Mouse (Mus musculus) hindbrain, embryonic 11.5 days (tissue): ENCODE measurements around the gene Tmem63c. TPM values are rescaled to one million over a fixed set of nuclear protein-coding genes. Genes with fewer than 3 reads are reported as not detected.

Experiments used
- ATAC-seq: fragments of 200-750 bp; cut with Nextera tagmentation; 2 replicates; pipeline ENCODE4 v1.8.0; 2017; ENCODE audit warnings: mild to moderate bottlenecking, moderate TSS enrichment, moderate library complexity; ENCODE audit not compliant: low FRiP score
- DNase-seq: peaks from one replicate; pipeline ENCODE4 v3.0.0-alpha.2; 2015; ENCODE audit warnings: low spot score
- H3K27ac ChIP-seq: fragments of 300-500 bp; sonication (generic); 2 replicates; pipeline ENCODE4 v1.5.1; 2014; ENCODE audit warnings: mild to moderate bottlenecking, low read depth, low read length
- H3K27me3 ChIP-seq: fragments of 300-500 bp; sonication (generic); 2 replicates; pipeline ENCODE4 v1.6.1; 2014; ENCODE audit warnings: mild to moderate bottlenecking, low read length, moderate library complexity, mixed read lengths; ENCODE audit not compliant: control insufficient read depth, insufficient read depth
- H3K36me3 ChIP-seq: fragments of 300-500 bp; sonication (generic); 2 replicates; pipeline ENCODE4 v1.6.1; 2014; ENCODE audit warnings: mild to moderate bottlenecking, low read length, moderate library complexity, mixed read lengths; ENCODE audit not compliant: control insufficient read depth, insufficient read depth
- H3K4me1 ChIP-seq: fragments of 300-500 bp; sonication (generic); replicated peaks from 2 replicates; pipeline ENCODE4 v1.6.1; 2014; ENCODE audit warnings: low read length, mixed read lengths; ENCODE audit not compliant: control insufficient read depth, insufficient read depth
- H3K4me2 ChIP-seq: fragments of 300-500 bp; sonication (generic); replicated peaks from 2 replicates; pipeline ENCODE4 v1.6.1; 2014; ENCODE audit warnings: mild to moderate bottlenecking, low read depth, low read length
- H3K4me3 ChIP-seq: fragments of 300-500 bp; sonication (generic); 2 replicates; pipeline ENCODE4 v1.5.1; 2014; ENCODE audit warnings: low read depth, low read length
- H3K9ac ChIP-seq: fragments of 300-500 bp; sonication (generic); 2 replicates; pipeline ENCODE4 v1.6.1; 2014; ENCODE audit warnings: low read depth, low read length
- H3K9me3 ChIP-seq: fragments of 300-500 bp; sonication (generic); 2 replicates; pipeline ENCODE4 v1.6.1; 2016; ENCODE audit warnings: low read length; ENCODE audit not compliant: control insufficient read depth
- whole genome bisulfite sequencing: fragments of 180-500 bp; shearing (Covaris S2); extraction: QIAGEN DNeasy Blood & Tissue Kit; methylation state at CpG from one replicate; pipeline ENCODE4 v1.1.7; 2014; 5-methylcytosine and 5-hydroxymethylcytosine counted together
- polyA plus RNA-seq: library from polyadenylated mRNA; unstranded; fragments of >200 nt; fragmentation: Nextera tagmentation; extraction: Ambion mirVana; gene quantifications from 2 replicates; pipeline ENCODE4 v1.2.1, GENCODE M21; 2014

Gene Tmem63c
- polyA plus RNA-seq, 1 experiment from 2014 or later, result 0.66 TPM

DNA sequence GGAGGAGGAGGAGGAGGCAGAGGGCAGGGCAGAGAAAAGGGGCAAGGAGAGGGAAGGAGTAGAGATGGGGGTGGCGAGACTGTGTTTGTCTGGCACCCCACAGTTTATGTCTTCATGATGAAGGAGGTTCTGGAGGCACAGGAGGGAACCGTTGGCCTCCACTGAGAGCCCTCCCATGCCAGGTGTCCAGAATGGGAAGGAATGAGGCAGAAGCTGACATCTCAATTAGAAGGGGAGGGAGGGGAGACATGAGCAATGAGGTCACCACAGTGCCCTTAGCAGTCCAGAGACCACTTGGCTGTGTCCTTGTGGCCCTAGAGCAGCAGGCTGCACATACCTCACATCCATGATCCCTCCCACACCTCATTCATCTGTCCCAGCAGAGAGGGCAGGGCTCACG, 26.4 kb upstream of the Tmem63c start:
- WGBS, result 47% methylated on average over 3 of the region's 3 CpGs
- H3K4me2 ChIP-seq, result no peak overlapping the region

DNA sequence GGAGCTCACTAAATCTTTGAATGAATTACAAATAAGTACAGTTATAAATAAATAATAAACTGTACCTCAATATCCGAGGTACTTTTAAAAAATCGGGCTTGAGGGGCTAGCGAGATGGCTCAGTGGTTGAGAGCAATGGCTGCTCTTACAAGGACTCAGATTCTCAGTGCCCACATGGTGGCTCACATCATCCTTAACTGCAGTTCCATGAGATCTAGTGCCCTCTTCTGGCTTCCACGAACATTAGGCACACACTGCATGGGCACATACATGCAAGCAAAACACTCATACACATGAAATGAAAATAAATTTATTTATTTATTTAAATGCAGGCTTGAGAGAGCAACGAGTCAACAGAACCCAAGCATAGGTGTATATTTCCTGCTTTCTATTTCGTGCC, 25.2 kb upstream of the Tmem63c start:
- Histone ChIP-seq H3K4me2 (no peak overlapping the region), H3K9ac (no peak overlapping the region), H3K27ac (no peak overlapping the region), H3K4me3 (no peak overlapping the region), H3K27me3 (peaks cover 5% of the 10 kb centered on the region), H3K4me1 (no peaks in the 10 kb centered on the region), H3K36me3 (no peaks in the 10 kb centered on the region), H3K9me3 (no peaks in the 10 kb centered on the region)
- 79% methylated on average over 6 of the region's 6 CpGs for WGBS
- ATAC-seq, result no peak
- DNase-seq, result no peak

More for the DNA sequence above, 26.4 kb upstream of the Tmem63c start:
- H3K4me1 ChIP-seq, result peaks cover 4% of the 10 kb centered on the region
- DNase-seq (no peak), ATAC-seq (no peak)
- no peaks in the 10 kb centered on the region for H3K9me3 ChIP-seq
- H3K4me3 ChIP-seq, result no peak overlapping the region
- H3K27ac ChIP-seq, result no peak overlapping the region
- H3K36me3 ChIP-seq, result no peaks in the 10 kb centered on the region
- H3K9ac ChIP-seq, result no peak overlapping the region
- H3K27me3 ChIP-seq, result peaks cover 15% of the 10 kb centered on the region

DNA sequence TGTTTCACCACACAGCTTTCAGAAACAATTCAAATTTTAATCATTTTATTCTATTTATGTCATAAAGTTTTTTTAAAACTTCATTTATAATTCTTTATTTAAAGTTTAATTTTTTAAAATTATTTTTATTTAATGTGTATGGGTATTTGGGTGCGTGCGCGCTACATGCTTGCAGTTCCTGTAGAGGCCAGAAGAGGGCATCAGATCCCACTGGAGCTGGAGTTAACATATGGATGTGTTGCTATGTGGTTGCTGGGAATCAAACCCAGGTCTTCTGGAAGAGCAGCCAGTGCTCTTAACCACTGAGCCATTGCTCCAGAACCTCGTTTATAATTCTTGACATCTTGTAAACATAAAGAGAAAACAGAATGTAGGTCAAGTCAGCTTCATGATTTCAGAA, 22.4 kb upstream of the Tmem63c start:
- WGBS, result 88% methylated on average over 4 of the region's 4 CpGs
- Histone ChIP-seq H3K27me3 (no peaks in the 10 kb centered on the region), H3K4me1 (no peaks in the 10 kb centered on the region), H3K9ac (no peak overlapping the region), H3K4me3 (no peak overlapping the region), H3K27ac (no peak overlapping the region), H3K9me3 (no peaks in the 10 kb centered on the region), H3K4me2 (no peak overlapping the region), H3K36me3 (no peaks in the 10 kb centered on the region)
- DNase-seq (no peak), ATAC-seq (no peak)

DNA sequence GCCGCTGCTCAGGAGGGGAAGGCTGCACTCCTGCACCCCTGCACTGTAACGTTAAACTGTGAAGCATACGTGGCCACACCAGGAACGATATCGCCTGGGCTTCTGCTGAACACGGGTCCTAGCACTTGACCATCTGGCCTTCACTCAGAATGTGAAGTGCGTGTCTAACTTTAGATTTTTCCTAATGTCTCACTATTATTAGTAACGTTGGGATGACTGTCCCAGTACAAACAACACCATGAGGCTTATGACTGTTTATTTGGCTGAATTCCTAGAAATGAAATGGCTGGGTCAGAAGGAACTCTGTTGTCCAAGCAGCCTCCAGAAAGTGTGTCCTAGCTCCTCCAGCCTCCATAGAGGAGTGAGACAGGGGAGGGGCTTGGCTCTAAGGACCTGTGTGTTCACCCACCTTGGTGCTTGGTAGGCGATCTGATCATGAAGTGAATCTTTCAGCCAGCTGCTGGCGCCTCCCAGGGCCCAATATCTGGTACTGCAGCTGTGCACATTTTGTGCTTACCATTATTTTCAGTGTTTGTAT, 21.8 kb upstream of the Tmem63c start:
- Histone ChIP-seq H3K36me3 (no peaks in the 10 kb centered on the region), H3K9me3 (no peaks in the 10 kb centered on the region), H3K27ac (no peak overlapping the region), H3K4me1 (no peaks in the 10 kb centered on the region), H3K4me2 (no peak overlapping the region), H3K4me3 (no peak overlapping the region), H3K27me3 (no peaks in the 10 kb centered on the region), H3K9ac (no peak overlapping the region)
- ATAC-seq, result no peak
- no peak for DNase-seq
- WGBS, result 78% methylated on average over 10 of the region's 10 CpGs

DNA sequence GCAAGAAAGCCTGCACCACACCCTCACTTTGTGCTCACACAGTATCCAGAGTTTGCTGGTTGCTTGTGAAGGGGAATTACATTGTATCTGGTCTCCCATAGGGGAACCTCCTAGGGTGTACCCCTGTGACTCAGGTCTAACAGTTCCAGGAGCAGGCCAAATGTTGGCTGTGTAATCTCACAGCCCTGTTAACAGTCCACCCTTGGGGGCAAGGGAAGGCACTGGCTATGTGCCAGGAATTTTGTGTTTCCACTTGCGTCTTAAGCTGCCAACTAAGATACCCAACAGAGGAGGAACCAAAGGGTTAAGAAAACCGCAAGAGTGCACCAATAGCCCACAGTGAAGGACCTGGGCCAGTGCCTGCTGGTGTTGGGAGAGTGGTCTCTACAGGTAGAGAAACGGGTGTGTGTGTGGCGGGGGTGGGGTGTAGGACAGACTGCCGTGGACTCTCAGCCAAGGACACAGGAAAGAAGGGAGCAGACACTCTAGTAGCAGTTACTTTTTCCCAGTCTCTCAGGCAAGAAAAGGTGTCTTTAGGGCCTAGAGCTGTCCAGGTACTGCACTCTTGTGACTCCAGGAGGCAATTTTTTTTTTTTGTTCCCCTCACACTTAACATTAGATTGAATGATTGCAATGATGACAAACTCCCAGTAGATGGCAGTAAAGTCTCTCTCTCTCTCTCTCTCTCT, 20.8 kb upstream of the Tmem63c start:
- DNase-seq, result peak; percentile 62
- 71% methylated on average over 5 of the region's 5 CpGs for WGBS

DNA sequence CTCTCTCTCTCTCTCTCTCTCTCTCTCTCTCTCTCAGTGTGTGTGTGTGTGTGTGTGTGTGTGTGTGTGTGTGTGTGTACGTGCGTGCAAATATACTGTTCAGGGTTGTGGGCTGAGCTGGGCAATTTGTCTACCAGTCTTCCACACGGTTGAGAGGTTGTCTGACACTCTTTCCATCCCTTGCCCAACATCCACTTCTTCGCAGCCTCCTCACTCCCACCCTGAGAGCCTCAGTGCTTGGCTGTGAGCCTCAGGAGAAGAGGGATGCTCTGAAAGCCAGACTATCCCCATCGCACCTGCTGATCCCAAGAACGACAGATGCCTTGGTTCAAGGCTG, 20.3 kb upstream of the Tmem63c start:
- H3K9me3 ChIP-seq, result no peaks in the 10 kb centered on the region
- WGBS, result 43% methylated on average over 6 of the region's 6 CpGs
- H3K27ac ChIP-seq, result no peak overlapping the region
- H3K4me1 ChIP-seq, result no peaks in the 10 kb centered on the region
- no peak overlapping the region for H3K9ac ChIP-seq
- peak; percentile 43; the same call in 1 of the 2 replicates for ATAC-seq
- H3K36me3 ChIP-seq, result no peaks in the 10 kb centered on the region
- H3K4me2 ChIP-seq, result no peak overlapping the region
- no peak for DNase-seq
- H3K27me3 ChIP-seq, result no peaks in the 10 kb centered on the region
- no peak overlapping the region for H3K4me3 ChIP-seq

More for the DNA sequence above, 20.8 kb upstream of the Tmem63c start:
- Histone ChIP-seq H3K27me3 (no peaks in the 10 kb centered on the region), H3K36me3 (no peaks in the 10 kb centered on the region), H3K9me3 (no peaks in the 10 kb centered on the region), H3K4me2 (no peak overlapping the region), H3K27ac (no peak overlapping the region), H3K4me3 (no peak overlapping the region), H3K9ac (no peak overlapping the region), H3K4me1 (no peaks in the 10 kb centered on the region)
- peak; percentile 10; the same call in 1 of the 2 replicates for ATAC-seq

DNA sequence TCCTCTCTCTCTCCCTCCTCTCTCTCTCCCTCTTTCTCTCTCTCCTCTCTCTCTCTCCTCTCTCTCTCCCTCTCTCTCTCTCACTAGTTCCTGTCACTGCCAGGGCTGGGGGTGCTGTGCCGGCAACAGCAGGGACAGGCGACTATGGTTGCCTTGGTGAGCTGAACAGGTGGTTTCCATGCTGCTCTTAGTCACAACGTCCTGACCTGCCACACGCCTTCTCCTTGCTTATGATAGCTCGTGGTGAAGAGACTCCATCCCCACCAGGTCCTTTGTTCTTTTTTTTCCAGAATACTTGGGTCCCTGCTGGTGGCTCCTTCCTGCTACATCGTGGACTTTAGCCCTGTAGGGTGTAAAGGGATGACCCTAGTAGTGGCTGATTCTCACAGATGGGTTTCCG, 18.9 kb upstream of the Tmem63c start:
- ATAC-seq (no peak), DNase-seq (no peak)
- H3K36me3 ChIP-seq, result no peaks in the 10 kb centered on the region
- H3K4me2 ChIP-seq, result no peak overlapping the region
- no peak overlapping the region for H3K9ac ChIP-seq
- H3K4me1 ChIP-seq, result no peaks in the 10 kb centered on the region
- no peaks in the 10 kb centered on the region for H3K27me3 ChIP-seq
- no peaks in the 10 kb centered on the region for H3K9me3 ChIP-seq
- 62% methylated on average over 7 of the region's 7 CpGs for WGBS
- H3K4me3 ChIP-seq, result no peak overlapping the region
- no peak overlapping the region for H3K27ac ChIP-seq

DNA sequence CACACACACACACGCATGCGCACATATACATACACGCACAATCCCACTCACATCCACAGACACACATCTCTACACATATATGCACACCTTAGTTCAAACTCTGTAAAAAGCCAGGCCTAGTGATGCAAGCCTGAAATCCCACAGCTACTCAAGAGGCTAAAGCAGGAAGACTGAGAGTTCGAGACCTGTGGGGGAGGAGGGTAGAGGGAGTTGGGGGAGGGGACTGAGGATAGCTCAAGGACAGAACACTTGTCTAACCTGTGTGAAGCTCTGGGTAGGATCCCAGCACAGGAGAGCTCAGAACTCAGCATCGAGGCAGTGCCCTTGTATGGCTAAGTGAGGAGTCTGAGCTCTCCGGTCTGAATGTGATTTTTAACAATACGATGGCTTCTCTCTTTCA, 18.3 kb upstream of the Tmem63c start:
- Histone ChIP-seq H3K27me3 (no peaks in the 10 kb centered on the region), H3K9ac (no peak overlapping the region), H3K4me2 (no peak overlapping the region), H3K9me3 (no peaks in the 10 kb centered on the region), H3K36me3 (no peaks in the 10 kb centered on the region), H3K27ac (no peak overlapping the region), H3K4me3 (no peak overlapping the region), H3K4me1 (no peaks in the 10 kb centered on the region)
- ATAC-seq, result no peak
- 68% methylated on average over 7 of the region's 7 CpGs for WGBS
- DNase-seq, result no peak

DNA sequence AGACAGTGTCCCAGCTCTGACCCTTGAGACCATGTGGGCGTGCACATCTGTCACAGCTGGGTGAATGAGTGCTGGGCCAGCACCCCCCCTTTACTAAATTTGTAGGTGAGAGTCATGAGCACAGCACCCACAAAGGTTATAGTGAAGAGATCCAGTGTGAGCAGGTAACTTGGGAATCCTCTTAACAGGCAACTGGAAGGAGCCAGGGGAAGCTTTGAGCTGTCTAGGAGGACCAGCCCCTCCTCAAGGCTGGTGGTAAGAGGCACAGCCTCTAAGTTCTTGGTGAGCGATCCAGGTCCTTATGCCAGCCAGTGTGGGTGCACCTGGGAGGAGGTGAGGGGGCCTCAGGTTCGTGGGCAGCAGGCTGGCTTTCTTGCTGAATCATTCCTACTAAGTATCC, 17.5 kb upstream of the Tmem63c start:
- no peaks in the 10 kb centered on the region for H3K9me3 ChIP-seq
- no peak for DNase-seq
- H3K9ac ChIP-seq, result no peak overlapping the region
- no peaks in the 10 kb centered on the region for H3K4me1 ChIP-seq
- no peak overlapping the region for H3K4me3 ChIP-seq
- no peak overlapping the region for H3K4me2 ChIP-seq
- no peaks in the 10 kb centered on the region for H3K27me3 ChIP-seq
- ATAC-seq, result no peak
- H3K27ac ChIP-seq, result no peak overlapping the region
- 67% methylated on average over 3 of the region's 3 CpGs for WGBS
- H3K36me3 ChIP-seq, result no peaks in the 10 kb centered on the region
